In the genomic region with DNA sequence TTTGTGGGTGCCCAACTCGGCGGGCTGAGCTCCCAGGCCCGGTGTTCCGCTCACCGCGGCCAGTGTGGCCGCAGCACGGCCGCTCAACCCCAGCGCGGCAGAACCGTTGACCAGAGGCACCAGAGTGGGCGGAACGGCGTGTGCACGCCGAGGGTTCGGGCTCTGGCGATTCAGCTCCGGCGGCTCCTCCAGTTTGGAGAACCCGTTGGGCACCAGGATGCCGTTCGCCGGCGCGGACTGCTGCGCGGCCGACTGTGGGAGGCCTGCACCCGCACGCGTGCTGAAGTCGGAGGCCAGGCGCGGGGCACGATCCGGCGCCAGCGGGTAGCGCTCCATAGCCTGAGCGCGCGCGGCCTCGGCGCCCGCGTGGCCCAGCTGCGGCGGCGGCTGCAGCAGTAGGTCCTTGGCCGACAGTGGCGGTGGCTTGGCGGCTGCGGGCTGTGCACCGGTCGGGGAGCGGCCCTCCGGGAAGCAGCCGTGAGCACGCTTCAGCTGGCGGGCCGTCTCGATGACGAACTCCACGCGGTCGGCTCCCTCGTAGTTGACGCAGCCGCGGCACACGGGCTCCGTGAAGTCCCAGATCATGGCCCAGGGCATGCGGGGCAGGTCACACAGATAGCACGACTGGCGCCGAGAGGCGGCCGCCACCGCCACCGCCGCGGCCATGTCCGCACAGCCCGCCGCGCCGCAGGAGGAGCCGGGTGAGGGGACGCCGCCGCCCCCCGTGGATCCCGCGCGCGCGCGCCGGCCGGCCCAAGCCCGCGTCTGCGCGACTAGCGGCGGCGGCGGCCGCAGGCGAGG, we compare ENCODE assay signal across 8 mouse cellular contexts. TPM values are rescaled to one million over a fixed set of nuclear protein-coding genes. Genes with fewer than 3 reads are reported as not detected.
A peak's percentile ranks its signal among the peaks of the same experiment; 100 is the strongest.
DNase-seq lines count a peak whose midpoint lies in the region; ATAC-seq and TF ChIP-seq lines count a peak whose summit lies in the region.

No protein-coding gene starts in this region.

- peak; percentile 65 for DNase-seq in lung, adult 2 months
- DNase-seq in lung, postnatal 36 days = no peak
- DNase-seq in forebrain, embryonic 11.5 days (ENCODE audit: low spot score) = peak; percentile 83
- DNase-seq in liver, embryonic 14.5 days (ENCODE audit: low read depth in 3 of 3, low spot score in 3 of 3) = no peak
- DNase-seq in right cerebral cortex, postnatal 14 days = peak; percentile 49
- DNase-seq in frontal cortex, postnatal 25 days (ENCODE audit: low spot score in 2 of 2) = no peak

- H3K4me1 ChIP-seq in lung, adult 2 months (ENCODE audit: control insufficient read depth, insufficient read depth, low read length) = peaks cover 8% of the 10 kb centered on the region
- peaks cover 6% of the 10 kb centered on the region; the same call in 1 of the 2 replicates for H3K4me1 ChIP-seq in bone marrow, adult 2 months (ENCODE audit: control insufficient read depth, insufficient read depth, low read length)
- peaks cover 41% of the 10 kb centered on the region for H3K4me1 ChIP-seq in forebrain, embryonic 11.5 days (replicated peaks; ENCODE audit: control insufficient read depth, insufficient read depth, low read length)
- H3K4me1 ChIP-seq in hindbrain, embryonic 16.5 days (ENCODE audit: control insufficient read depth, insufficient read depth, low read depth, low read length) = peaks cover 38% of the 10 kb centered on the region
- H3K4me1 ChIP-seq in liver, embryonic 14.5 days (replicated peaks; ENCODE audit: control insufficient read depth in 2 of 2, insufficient read depth in 2 of 2, low read length in 1 of 2) = peaks cover 33 to 35% of the 10 kb centered on the region in 2 experiments

- no peak for TF ChIP-seq CTCF in lung, adult 2 months (IDR thresholded peaks at IDR 0.05; ENCODE audit: insufficient read depth, low read length)
- TF ChIP-seq CTCF in bone marrow, adult 2 months (IDR thresholded peaks at IDR 0.05; ENCODE audit: control insufficient read depth, insufficient read depth, low read length) = no peak
- no peak for TF ChIP-seq CTCF in liver, embryonic 14.5 days (IDR thresholded peaks at IDR 0.05; ENCODE audit: low read depth)

- peak overlapping the region; percentile 97 for H3K4me2 ChIP-seq in forebrain, embryonic 11.5 days (ENCODE audit: low read depth, low read length, severe bottlenecking)
- peak overlapping the region; percentile 96 for H3K4me2 ChIP-seq in hindbrain, embryonic 16.5 days (ENCODE audit: low read length)
- H3K4me2 ChIP-seq in liver, embryonic 14.5 days (ENCODE audit: low read depth) = peak overlapping the region; percentile 89

- H3K9me3 ChIP-seq in forebrain, embryonic 11.5 days (ENCODE audit: control insufficient read depth, low read length) = no peaks in the 10 kb centered on the region
- H3K9me3 ChIP-seq in hindbrain, embryonic 16.5 days (ENCODE audit: control insufficient read depth, low read length) = no peaks in the 10 kb centered on the region
- no peaks in the 10 kb centered on the region for H3K9me3 ChIP-seq in liver, embryonic 14.5 days (ENCODE audit: control insufficient read depth, low read length)

- H3K9ac ChIP-seq in forebrain, embryonic 11.5 days (ENCODE audit: low read length) = peak overlapping the region; percentile 92
- H3K9ac ChIP-seq in hindbrain, embryonic 16.5 days (ENCODE audit: low read depth, low read length) = peak overlapping the region; percentile 96
- peak overlapping the region; percentile 74 for H3K9ac ChIP-seq in liver, embryonic 14.5 days (replicated peaks)

- 4% methylated on average over 113 of the region's 113 CpGs for WGBS in lung, adult 2 months
- 4% methylated on average over 113 of the region's 113 CpGs for WGBS in bone marrow, adult 2 months
- WGBS in forebrain, embryonic 11.5 days = under 1% methylated on average over 92 of the region's 113 CpGs
- WGBS in hindbrain, embryonic 16.5 days = under 1% methylated on average over 77 of the region's 113 CpGs
- under 1% methylated on average over 108 of the region's 113 CpGs for WGBS in liver, embryonic 14.5 days (ENCODE audit: insufficient replicate concordance)

- H3K27me3 ChIP-seq in forebrain, embryonic 11.5 days (ENCODE audit: control insufficient read depth, insufficient read depth, low read length) = no peaks in the 10 kb centered on the region
- no peaks in the 10 kb centered on the region for H3K27me3 ChIP-seq in hindbrain, embryonic 16.5 days (replicated peaks; ENCODE audit: control insufficient read depth, insufficient read depth, low read length)
- no peaks in the 10 kb centered on the region for H3K27me3 ChIP-seq in liver, embryonic 14.5 days (ENCODE audit: control insufficient read depth, insufficient read depth, low read length)

- no peak for ATAC-seq in forebrain, embryonic 11.5 days (replicated peaks; ENCODE audit: low FRiP score)
- ATAC-seq in hindbrain, embryonic 16.5 days = no peak
- ATAC-seq in liver, embryonic 14.5 days (ENCODE audit: insufficient read depth) = no peak

- TF ChIP-seq EP300 in liver, embryonic 14.5 days (IDR thresholded peaks at IDR 0.05; ENCODE audit: low read depth) = no peak

- no peaks in the 10 kb centered on the region; the same call in 1 of the 2 replicates for H3K36me3 ChIP-seq in forebrain, embryonic 11.5 days (ENCODE audit: control insufficient read depth, insufficient read depth, low read length)
- H3K36me3 ChIP-seq in hindbrain, embryonic 16.5 days (ENCODE audit: control insufficient read depth, insufficient read depth, low read length) = 0 out of 2 replicates have a peak, but pooled peaks cover 4% of the 10 kb centered on the region
- no peaks in the 10 kb centered on the region; the same call in 1 of the 2 replicates for H3K36me3 ChIP-seq in liver, embryonic 14.5 days (replicated peaks; ENCODE audit: control insufficient read depth, insufficient read depth, low read depth)

- H3K4me3 ChIP-seq in lung, adult 2 months (replicated peaks; ENCODE audit: extremely low read depth, low read depth, low read length) = peak overlapping the region; percentile 96
- peak overlapping the region; percentile 93 for H3K4me3 ChIP-seq in bone marrow, adult 2 months (replicated peaks; ENCODE audit: control insufficient read depth, low read depth, low read length)
- peak overlapping the region; percentile 72 for H3K4me3 ChIP-seq in forebrain, embryonic 11.5 days (ENCODE audit: low read depth, low read length)
- H3K4me3 ChIP-seq in hindbrain, embryonic 16.5 days (ENCODE audit: low read length) = peak overlapping the region; percentile 99
- peak overlapping the region; percentile 75 to 89 for H3K4me3 ChIP-seq in liver, embryonic 14.5 days (ENCODE audit: insufficient read depth in 1 of 2, low read depth in 2 of 2, low read length in 2 of 2)

- H3K27ac ChIP-seq in bone marrow, adult 2 months (ENCODE audit: control insufficient read depth, insufficient read depth, low read depth, low read length, poor library complexity) = peak overlapping the region; percentile 95
- peak overlapping the region; percentile 80 for H3K27ac ChIP-seq in forebrain, embryonic 11.5 days (ENCODE audit: low read depth, low read length)
- peak overlapping the region; percentile 100 for H3K27ac ChIP-seq in hindbrain, embryonic 16.5 days (ENCODE audit: low read depth, low read length)
- H3K27ac ChIP-seq in liver, embryonic 14.5 days = peak overlapping the region; percentile 54

- TF ChIP-seq POLR2A in lung, adult 2 months (IDR thresholded peaks at IDR 0.05; ENCODE audit: borderline replicate concordance, extremely low read depth, low read depth, low read length) = peak; percentile 42; the same call in 1 of the 2 replicates
- TF ChIP-seq POLR2A in bone marrow, adult 2 months (IDR thresholded peaks at IDR 0.05; ENCODE audit: borderline replicate concordance, control insufficient read depth, low read depth, low read length) = peak; percentile 35; the same call in 1 of the 2 replicates

RNA-seq across cellular contexts. Expression of a gene that starts 0.8 kb away (rescaled TPM):
- polyA plus RNA-seq in lung, adult 2 months (2012; rRNA removed) = 81.2 and 127 TPM in 2 replicates
- 21.3 and 35.8 TPM in 2 replicates for polyA plus RNA-seq in bone marrow, adult 2 months (2011; ENCODE audit: insufficient read depth, insufficient read length, low replicate concordance, missing spikeins)
- 4.5 and 4.6 TPM in 2 replicates for polyA plus RNA-seq in forebrain, embryonic 11.5 days (2014; fragmentation: Nextera tagmentation; extraction: Ambion mirVana)
- polyA plus RNA-seq in hindbrain, embryonic 16.5 days (2015; fragmentation: Nextera tagmentation; extraction: Ambion mirVana) = 8.0 and 8.2 TPM in 2 replicates
- polyA plus RNA-seq in liver, embryonic 14.5 days (2012; rRNA removed) = 10.9 and 11.5 TPM in 2 replicates
- polyA plus RNA-seq in liver, embryonic 14.5 days (2014; fragmentation: Nextera tagmentation; extraction: Ambion mirVana) = 2.8 and 3.2 TPM in 2 replicates

Comparison
In these comparisons a context has a peak if more than half of its experiments do, and no peak if none do; other contexts are left out.
1. DNase-seq: peak in lung, adult 2 months (single experiment), forebrain, embryonic 11.5 days (single experiment) and right cerebral cortex, postnatal 14 days (single experiment); none in lung, postnatal 36 days (single experiment), liver, embryonic 14.5 days (0 of 3) and frontal cortex, postnatal 25 days (0 of 2).
2. Peak in every context shown above with its lines, with median percentiles within 50 percentile points of each other: H3K4me3 ChIP-seq, H3K27ac ChIP-seq, H3K4me2 ChIP-seq and H3K9ac ChIP-seq.